Mouse (Mus musculus): ENCODE measurements around the gene Rgmb. TPM values are rescaled to one million over a fixed set of nuclear protein-coding genes. Genes with fewer than 3 reads are reported as not detected.
A peak's percentile ranks its signal among the peaks of the same experiment; 100 is the strongest.

Gene Rgmb
- total and polyA plus RNA-seq, 2 experiments from 2014 or later, result 7.2 to 15.7 TPM

- no peak for DNase-seq (ENCODE audit: low spot score)
- Histone ChIP-seq H3K36me3 (replicated peaks; ENCODE audit: control insufficient read depth, insufficient read depth, low read length) (no peaks in the 10 kb centered on the region), H3K27me3 (ENCODE audit: control insufficient read depth, insufficient read depth, low read length) (no peaks in the 10 kb centered on the region), H3K4me3 (ENCODE audit: low read depth, low read length) (no peak overlapping the region), H3K9me3 (replicated peaks; ENCODE audit: control insufficient read depth, low read length) (no peaks in the 10 kb centered on the region), H3K9ac (replicated peaks; ENCODE audit: low read depth, low read length) (no peak overlapping the region), H3K4me2 (ENCODE audit: low read depth, low read length) (no peak overlapping the region), H3K4me1 (ENCODE audit: control insufficient read depth, insufficient read depth) (0 out of 2 replicates have a peak, but pooled peaks cover 3% of the 10 kb centered on the region), H3K27ac (ENCODE audit: low read depth) (no peak overlapping the region)
- no peak for TF ChIP-seq CTCF (IDR thresholded peaks at IDR 0.05; ENCODE audit: low read depth)
- TF ChIP-seq EP300 (IDR thresholded peaks at IDR 0.05; ENCODE audit: low read depth), result no peak
- no peak for ATAC-seq (ENCODE audit: insufficient read depth, low read depth)
- 63% methylated on average over 2 of the region's 2 CpGs for WGBS
These were observed 22.3 kb upstream of the Rgmb start for GRCm38 (mm10) chr17:15853121-15853520.

GRCm38 (mm10) chr17:15850544-15850943 is 19.7 kb upstream of the Rgmb start:
- H3K27me3 ChIP-seq (ENCODE audit: control insufficient read depth, insufficient read depth, low read length), result no peaks in the 10 kb centered on the region
- DNase-seq (ENCODE audit: low spot score) (peak; percentile 27), ATAC-seq (ENCODE audit: insufficient read depth, low read depth) (peak; percentile 60; the same call in 1 of the 2 replicates)
- H3K9ac ChIP-seq (replicated peaks; ENCODE audit: low read depth, low read length), result no peak overlapping the region
- H3K4me1 ChIP-seq (ENCODE audit: control insufficient read depth, insufficient read depth), result 0 out of 2 replicates have a peak, but pooled peaks cover 3% of the 10 kb centered on the region
- no peak overlapping the region for H3K4me2 ChIP-seq (ENCODE audit: low read depth, low read length)
- no peaks in the 10 kb centered on the region for H3K9me3 ChIP-seq (replicated peaks; ENCODE audit: control insufficient read depth, low read length)
- no peaks in the 10 kb centered on the region for H3K36me3 ChIP-seq (replicated peaks; ENCODE audit: control insufficient read depth, insufficient read depth, low read length)
- 38% methylated on average over 3 of the region's 3 CpGs for WGBS
- H3K4me3 ChIP-seq (ENCODE audit: low read depth, low read length), result no peak overlapping the region
- H3K27ac ChIP-seq (ENCODE audit: low read depth), result no peak overlapping the region
- no peak for TF ChIP-seq EP300 (IDR thresholded peaks at IDR 0.05; ENCODE audit: low read depth)

DNA sequence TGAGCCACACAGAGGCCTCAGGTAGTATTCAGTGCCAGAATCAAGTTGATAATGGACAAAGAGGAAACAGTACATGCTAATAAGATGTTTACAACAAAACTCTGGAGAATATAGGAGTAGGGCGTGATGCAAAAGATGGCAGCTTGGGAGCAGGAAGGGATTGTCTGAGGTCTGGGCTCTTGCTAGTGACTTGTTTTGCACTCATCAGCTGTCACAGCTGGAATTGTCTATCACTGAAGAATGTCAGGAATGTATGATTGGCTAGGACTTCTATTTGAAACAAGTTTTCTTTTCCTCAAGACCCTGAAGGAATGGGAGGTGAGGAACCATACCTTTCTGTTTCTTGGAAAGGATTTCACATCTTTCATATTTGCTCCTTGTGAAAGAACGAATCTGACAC is 10.6 kb upstream of the Rgmb start:
- ATAC-seq (ENCODE audit: insufficient read depth, low read depth) (no peak), DNase-seq (ENCODE audit: low spot score) (no peak)
- no peaks in the 10 kb centered on the region for H3K27me3 ChIP-seq (ENCODE audit: control insufficient read depth, insufficient read depth, low read length)
- no peaks in the 10 kb centered on the region for H3K9me3 ChIP-seq (replicated peaks; ENCODE audit: control insufficient read depth, low read length)
- no peak overlapping the region for H3K4me2 ChIP-seq (ENCODE audit: low read depth, low read length)
- H3K4me1 ChIP-seq (ENCODE audit: control insufficient read depth, insufficient read depth), result no peaks in the 10 kb centered on the region
- H3K36me3 ChIP-seq (replicated peaks; ENCODE audit: control insufficient read depth, insufficient read depth, low read length), result no peaks in the 10 kb centered on the region
- H3K27ac ChIP-seq (ENCODE audit: low read depth), result no peak overlapping the region
- no peak overlapping the region for H3K4me3 ChIP-seq (ENCODE audit: low read depth, low read length)
- WGBS, result 62% methylated on average over 2 of the region's 2 CpGs
- TF ChIP-seq CTCF (IDR thresholded peaks at IDR 0.05; ENCODE audit: low read depth) (no peak), EP300 (IDR thresholded peaks at IDR 0.05; ENCODE audit: low read depth) (no peak)
- H3K9ac ChIP-seq (replicated peaks; ENCODE audit: low read depth, low read length), result no peak overlapping the region

GRCm38 (mm10) chr17:15832398-15832797 is 1.6 kb upstream of the Rgmb start:
- Histone ChIP-seq H3K27me3 (ENCODE audit: control insufficient read depth, insufficient read depth, low read length) (no peaks in the 10 kb centered on the region), H3K9ac (replicated peaks; ENCODE audit: low read depth, low read length) (no peak overlapping the region), H3K4me3 (ENCODE audit: low read depth, low read length) (no peak overlapping the region), H3K36me3 (replicated peaks; ENCODE audit: control insufficient read depth, insufficient read depth, low read length) (no peaks in the 10 kb centered on the region), H3K27ac (ENCODE audit: low read depth) (no peak overlapping the region), H3K9me3 (replicated peaks; ENCODE audit: control insufficient read depth, low read length) (no peaks in the 10 kb centered on the region), H3K4me2 (ENCODE audit: low read depth, low read length) (no peak overlapping the region), H3K4me1 (ENCODE audit: control insufficient read depth, insufficient read depth) (peaks cover 18% of the 10 kb centered on the region)
- DNase-seq (ENCODE audit: low spot score) (no peak), ATAC-seq (ENCODE audit: insufficient read depth, low read depth) (no peak)
- TF ChIP-seq EP300 (IDR thresholded peaks at IDR 0.05; ENCODE audit: low read depth), result no peak
- TF ChIP-seq CTCF (IDR thresholded peaks at IDR 0.05; ENCODE audit: low read depth), result no peak
- 40% methylated on average over 5 of the region's 5 CpGs for WGBS

- TF ChIP-seq CTCF (IDR thresholded peaks at IDR 0.05; ENCODE audit: low read depth), result peak; percentile 68
- no peak for TF ChIP-seq EP300 (IDR thresholded peaks at IDR 0.05; ENCODE audit: low read depth)
- peak; percentile 37 for DNase-seq (ENCODE audit: low spot score)
These were observed 971 bp upstream of the Rgmb start for GRCm38 (mm10) chr17:15831810-15832209.

DNA sequence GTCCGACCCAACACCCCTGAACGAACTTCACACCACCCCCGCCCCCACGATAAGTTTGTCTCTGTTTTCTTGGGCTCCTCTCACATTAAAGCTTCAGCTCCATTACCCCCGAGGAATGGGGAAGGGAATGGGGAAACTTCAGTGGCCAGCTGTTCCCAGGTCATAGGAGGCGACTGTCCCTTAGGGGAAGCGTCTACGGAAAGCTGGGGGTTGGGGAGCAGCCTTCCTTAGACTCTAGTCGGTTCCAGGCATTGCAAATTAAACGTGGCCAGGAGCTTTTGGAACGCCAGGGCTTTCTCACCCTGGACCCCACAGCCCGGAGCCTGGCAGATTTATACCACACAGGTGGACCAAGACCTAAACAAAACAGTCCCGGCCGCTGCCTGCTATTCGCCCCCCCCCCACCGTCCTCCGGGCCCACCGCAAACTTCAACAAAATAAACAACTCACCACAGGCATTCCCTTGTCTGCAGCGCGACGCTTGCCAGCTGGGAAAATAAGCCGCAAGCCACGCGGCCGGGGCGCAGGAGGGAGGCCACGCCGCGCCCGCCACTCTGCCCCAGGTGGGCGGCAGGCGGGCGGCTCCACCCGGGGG is 571 bp downstream of the Rgmb start:
- ATAC-seq (ENCODE audit: insufficient read depth, low read depth), result no peak
- Histone ChIP-seq H3K36me3 (replicated peaks; ENCODE audit: control insufficient read depth, insufficient read depth, low read length) (no peaks in the 10 kb centered on the region), H3K9ac (replicated peaks; ENCODE audit: low read depth, low read length) (peak overlapping the region; percentile 62), H3K4me1 (ENCODE audit: control insufficient read depth, insufficient read depth) (peaks cover 19% of the 10 kb centered on the region), H3K4me2 (ENCODE audit: low read depth, low read length) (peak overlapping the region; percentile 99), H3K27me3 (ENCODE audit: control insufficient read depth, insufficient read depth, low read length) (no peaks in the 10 kb centered on the region), H3K4me3 (ENCODE audit: low read depth, low read length) (peak overlapping the region; percentile 67), H3K27ac (ENCODE audit: low read depth) (peak overlapping the region; percentile 70), H3K9me3 (replicated peaks; ENCODE audit: control insufficient read depth, low read length) (no peaks in the 10 kb centered on the region)
- no peak for TF ChIP-seq CTCF (IDR thresholded peaks at IDR 0.05; ENCODE audit: low read depth)
- no peak for TF ChIP-seq EP300 (IDR thresholded peaks at IDR 0.05; ENCODE audit: low read depth)
- DNase-seq (ENCODE audit: low spot score), result no peak
- WGBS, result under 1% methylated on average over 34 of the region's 34 CpGs

More at GRCm38 (mm10) chr17:15831810-15832209, 971 bp upstream of the Rgmb start:
- H3K27ac ChIP-seq (ENCODE audit: low read depth), result no peak overlapping the region
- 14% methylated on average over 8 of the region's 8 CpGs for WGBS
- H3K36me3 ChIP-seq (replicated peaks; ENCODE audit: control insufficient read depth, insufficient read depth, low read length), result no peaks in the 10 kb centered on the region
- H3K4me2 ChIP-seq (ENCODE audit: low read depth, low read length), result no peak overlapping the region
- peaks cover 18% of the 10 kb centered on the region for H3K4me1 ChIP-seq (ENCODE audit: control insufficient read depth, insufficient read depth)
- H3K4me3 ChIP-seq (ENCODE audit: low read depth, low read length), result no peak overlapping the region
- H3K9me3 ChIP-seq (replicated peaks; ENCODE audit: control insufficient read depth, low read length), result no peaks in the 10 kb centered on the region
- no peaks in the 10 kb centered on the region for H3K27me3 ChIP-seq (ENCODE audit: control insufficient read depth, insufficient read depth, low read length)
- no peak overlapping the region for H3K9ac ChIP-seq (replicated peaks; ENCODE audit: low read depth, low read length)
- no peak for ATAC-seq (ENCODE audit: insufficient read depth, low read depth)

Measured in heart, postnatal 0 days (tissue).